Mouse (Mus musculus) CH12.LX (cell line): ENCODE measurements around the gene Sv2b. TPM values are rescaled to one million over a fixed set of nuclear protein-coding genes. Genes with fewer than 3 reads are reported as not detected.

Source experiments
- DNase-seq: peaks from one replicate; pipeline ENCODE4 v3.0.0-alpha.2; 2013; ENCODE audit errors: extremely low read depth
- H3K27ac ChIP-seq: 2 replicates; pipeline ENCODE4 v1.5.1; 2012; ENCODE audit warnings: low read depth, mild to moderate bottlenecking, control low read depth, moderate library complexity; ENCODE audit not compliant: insufficient read depth
- H3K27me3 ChIP-seq: replicated peaks from 2 replicates; pipeline ENCODE3; 2012; ENCODE audit warnings: inconsistent platforms
- H3K36me3 ChIP-seq, 2 experiments: replicated peaks in 1 of 2; 2 replicates each; pipeline versions ENCODE3 to v1.6.1; 2012; ENCODE audit warnings: inconsistent platforms in 1 of 2, low read length in 1 of 2, mild to moderate bottlenecking in 1 of 2, mixed read lengths in 1 of 2, moderate library complexity in 1 of 2; ENCODE audit not compliant: control insufficient read depth in 1 of 2, insufficient read depth in 1 of 2
- H3K4me1 ChIP-seq, 2 experiments: 2 replicates each; pipeline ENCODE4 v1.6.1; 2012; ENCODE audit warnings: inconsistent platforms in 1 of 2, moderate library complexity in 1 of 2; ENCODE audit not compliant: insufficient read depth in 2 of 2, control insufficient read depth in 1 of 2
- H3K4me2 ChIP-seq: 2 replicates; pipeline ENCODE4 v1.6.1; 2012; ENCODE audit warnings: low read depth, mild to moderate bottlenecking, control low read depth; ENCODE audit not compliant: poor library complexity, insufficient read depth, severe bottlenecking
- H3K4me3 ChIP-seq, 3 experiments: fragments of 150-350 bp in 1 of 3; sonication (generic) in 1 of 3; replicated peaks in 1 of 3; 2 replicates each; pipeline versions ENCODE3 to v1.5.1; 2011 to 2012; ENCODE audit warnings: low read depth in 2 of 3, low read length in 2 of 3, mild to moderate bottlenecking in 2 of 3, moderate library complexity in 2 of 3, control low read depth in 1 of 3, improper control_type of control experiment in 1 of 3, inconsistent platforms in 1 of 3, mixed read lengths in 1 of 3; ENCODE audit not compliant: poor library complexity in 1 of 3
- H3K79me2 ChIP-seq: replicated peaks from 2 replicates; pipeline ENCODE4 v1.6.1; 2012; ENCODE audit warnings: mild to moderate bottlenecking, moderate library complexity; ENCODE audit not compliant: control insufficient read depth, poor library complexity, insufficient read depth, severe bottlenecking; ENCODE audit errors: extremely low read depth
- H3K9ac ChIP-seq: 2 replicates; pipeline ENCODE4 v1.6.1; 2012; ENCODE audit warnings: low read depth, mild to moderate bottlenecking, control low read depth, moderate library complexity; ENCODE audit not compliant: insufficient read depth
- H3K9me3 ChIP-seq: replicated peaks from 2 replicates; pipeline ENCODE3; 2012; ENCODE audit warnings: low read length, inconsistent platforms, mixed read lengths
- BHLHE40 ChIP-seq: IDR thresholded peaks from 2 replicates; pipeline ENCODE4 v1.6.1; 2011; ENCODE audit warnings: mild to moderate bottlenecking, low read depth, low read length, improper control_type of control experiment
- CHD1 ChIP-seq: IDR thresholded peaks from 2 replicates; pipeline ENCODE4 v1.6.1; 2012; ENCODE audit warnings: low read depth, low read length, improper control_type of control experiment, inconsistent platforms
- CTCF ChIP-seq, 2 experiments: IDR thresholded peaks in 1 of 2; conservative IDR thresholded peaks in 1 of 2; 2 replicates each; pipeline ENCODE4 v1.5.1; 2011 to 2012; ENCODE audit warnings: low read depth in 2 of 2, low read length in 2 of 2, improper control_type of control experiment in 1 of 2, inconsistent platforms in 1 of 2, mild to moderate bottlenecking in 1 of 2, moderate library complexity in 1 of 2
- E2F4 ChIP-seq: IDR thresholded peaks from 2 replicates; pipeline ENCODE4 v1.6.1; 2011; ENCODE audit warnings: low read depth, low read length, improper control_type of control experiment; ENCODE audit not compliant: insufficient replicate concordance
- ETS1 ChIP-seq: conservative IDR thresholded peaks from 2 replicates; pipeline ENCODE4 v1.6.1; 2012; ENCODE audit warnings: low read depth, mild to moderate bottlenecking, inconsistent platforms, low read length, improper control_type of control experiment, moderate library complexity
- GABPA ChIP-seq: IDR thresholded peaks from 2 replicates; pipeline ENCODE4 v1.6.1; 2012; ENCODE audit warnings: low read depth, low read length, improper control_type of control experiment, inconsistent platforms; ENCODE audit not compliant: insufficient replicate concordance
- HCFC1 ChIP-seq: IDR thresholded peaks from 2 replicates; pipeline ENCODE4 v1.6.1; 2012; ENCODE audit warnings: low read depth, mild to moderate bottlenecking, inconsistent platforms, low read length, improper control_type of control experiment
- IRF4 ChIP-seq: IDR thresholded peaks from 2 replicates; pipeline ENCODE4 v1.6.1; 2014; ENCODE audit warnings: low read depth, mild to moderate bottlenecking, inconsistent platforms, low read length, improper control_type of control experiment
- JUND ChIP-seq: conservative IDR thresholded peaks from 2 replicates; pipeline ENCODE4 v1.6.1; 2011; ENCODE audit warnings: low read depth, low read length, improper control_type of control experiment
- MAX ChIP-seq: IDR thresholded peaks from 2 replicates; pipeline ENCODE4 v1.6.1; 2011; ENCODE audit warnings: low read length, improper control_type of control experiment
- MXI1 ChIP-seq: IDR thresholded peaks from 2 replicates; pipeline ENCODE4 v1.6.1; 2011; ENCODE audit warnings: mild to moderate bottlenecking, low read depth, low read length, improper control_type of control experiment
- MYC ChIP-seq: IDR thresholded peaks from 2 replicates; pipeline ENCODE4 v1.6.1; 2011; ENCODE audit warnings: low read depth, mild to moderate bottlenecking, improper control_type of control experiment, low read length
- PAX5 ChIP-seq: IDR thresholded peaks from 2 replicates; pipeline ENCODE4 v1.6.1; 2012; ENCODE audit warnings: low read length, inconsistent platforms, mixed read lengths
- POLR2A ChIP-seq: IDR thresholded peaks from 2 replicates; pipeline ENCODE4 v1.6.1; 2011; ENCODE audit warnings: low read depth, mild to moderate bottlenecking, improper control_type of control experiment, low read length
- RAD21 ChIP-seq: IDR thresholded peaks from 2 replicates; pipeline ENCODE4 v1.6.1; 2011; ENCODE audit warnings: low read depth, mild to moderate bottlenecking, low read length, improper control_type of control experiment, moderate library complexity
- SIN3A ChIP-seq: IDR thresholded peaks from 2 replicates; pipeline ENCODE4 v1.6.1; 2012; ENCODE audit warnings: low read length, improper control_type of control experiment, inconsistent platforms
- SMC3 ChIP-seq: IDR thresholded peaks from 2 replicates; pipeline ENCODE4 v1.6.1; 2011; ENCODE audit warnings: low read depth, low read length, improper control_type of control experiment
- ZNF384 ChIP-seq: IDR thresholded peaks from 2 replicates; pipeline ENCODE4 v1.6.1; 2012; ENCODE audit warnings: low read depth, low read length, improper control_type of control experiment, inconsistent platforms
- dilution Hi-C: fragments of 300-500 bp; cut with MboI; formaldehyde crosslinking; loops from 2 replicates; pipeline ENCODE4 v1.14.3; 2020; ENCODE audit warnings: low sequenced_read_pairs; ENCODE audit not compliant: extremely low pct_unique_long_range_greater_than_20kb, extremely low pct_ligation_motif_present
- in situ Hi-C: fragments of 300-500 bp; cut with MboI; formaldehyde crosslinking; loops from 3 replicates; pipeline ENCODE4 v1.14.3; 2019; ENCODE audit warnings: low sequenced_read_pairs, low pct_ligation_motif_present, low pct_unique_long_range_greater_than_20kb, mixed read lengths
- polyA plus RNA-seq: library from polyadenylated mRNA; unstranded; fragments of >175 nt; gene quantifications from 2 replicates; pipeline ENCODE4 v1.2.1, GENCODE M21; 2012; ENCODE audit warnings: low read depth; ENCODE audit not compliant: insufficient read length
- total RNA-seq, 2 experiments: library from RNA; depleted of rRNA; stranded (reverse); fragments of 300-350 nt in 1 of 2; fragments of >200 nt in 1 of 2; gene quantifications; 2 replicates each; pipeline ENCODE4 v1.2.3; 2012 to 2014

Gene Sv2b
- total and polyA plus RNA-seq, 3 experiments, result 0.04 TPM; not detected in 2

- Histone ChIP-seq H3K9me3 (no peaks in the 10 kb centered on the region), H3K4me3 (no peak overlapping the region), H3K4me1 (no peaks in the 10 kb centered on the region), H3K36me3 (no peaks in the 10 kb centered on the region), H3K9ac (no peak overlapping the region), H3K27ac (no peak overlapping the region), H3K79me2 (no peaks in the 10 kb centered on the region), H3K4me2 (no peak overlapping the region), H3K27me3 (peaks cover 23% of the 10 kb centered on the region)
- in situ Hi-C loops (loop anchor here (5.0 kb wide), 1 partner anchor 738 kb away; no protein-coding TSS in a partner anchor), dilution Hi-C loops (no loop called here)
- peak; percentile 65 to 79 for TF ChIP-seq CTCF (conservative IDR thresholded peaks at IDR 0.05 in 1 of 2, IDR thresholded peaks at IDR 0.05 in 1 of 2; ENCODE audit: low read depth in 2 of 2, low read length in 2 of 2)
- peak; percentile 50; the same call in 1 of the 2 replicates for TF ChIP-seq MYC
- no peak for TF ChIP-seq SIN3A
- no peak for TF ChIP-seq JUND
- no peak for TF ChIP-seq MAX
- TF ChIP-seq GABPA, result no peak
- peak; percentile 82 for TF ChIP-seq RAD21
- peak; percentile 59 for TF ChIP-seq SMC3
- peak; percentile 47 for DNase-seq
Observed at GRCm38 (mm10) chr7:75110689-75111088, 198.4 kb downstream of the Sv2b start.

GRCm38 (mm10) chr7:75107441-75107840 lies 201.6 kb downstream of the Sv2b start:
- H3K79me2 ChIP-seq, result no peaks in the 10 kb centered on the region
- dilution Hi-C loops (no loop called here), in situ Hi-C loops (no loop called here)
- H3K4me3 ChIP-seq, result no peak overlapping the region
- no peaks in the 10 kb centered on the region for H3K36me3 ChIP-seq
- H3K4me1 ChIP-seq, result no peaks in the 10 kb centered on the region; a peak in 1 of 4 replicates
- H3K9ac ChIP-seq, result no peak overlapping the region
- H3K27ac ChIP-seq, result no peak overlapping the region
- H3K27me3 ChIP-seq, result peaks cover 8% of the 10 kb centered on the region
- peak; percentile 31 for DNase-seq
- H3K9me3 ChIP-seq, result no peaks in the 10 kb centered on the region
- TF ChIP-seq CTCF (conservative IDR thresholded peaks at IDR 0.05 in 1 of 2, IDR thresholded peaks at IDR 0.05 in 1 of 2; ENCODE audit: low read depth in 2 of 2, low read length in 2 of 2), result peak in 1 of 2 experiments; percentile 60; a peak in 3 of 4 replicates
- no peak for TF ChIP-seq BHLHE40
- TF ChIP-seq MYC, result no peak
- TF ChIP-seq SIN3A, result no peak
- peak; percentile 43 for TF ChIP-seq RAD21
- TF ChIP-seq CHD1, result no peak
- TF ChIP-seq E2F4, result no peak
- TF ChIP-seq POLR2A, result no peak
- no peak for TF ChIP-seq HCFC1
- no peak for TF ChIP-seq PAX5
- TF ChIP-seq ETS1, result no peak
- no peak for TF ChIP-seq IRF4
- no peak for TF ChIP-seq MAX
- peak; percentile 39 for TF ChIP-seq SMC3
- peak; percentile 82 for TF ChIP-seq ZNF384
- TF ChIP-seq MXI1, result no peak
- no peak overlapping the region for H3K4me2 ChIP-seq
